Mouse (Mus musculus) CH12.LX (cell line): ENCODE results near the gene Tubb2b. TPM values are rescaled to one million over a fixed set of nuclear protein-coding genes. Genes with fewer than 3 reads are reported as not detected.

Experiments
- DNase-seq: peaks from one replicate; pipeline ENCODE4 v3.0.0-alpha.2; 2013; ENCODE audit errors: extremely low read depth
- H3K27ac ChIP-seq: 2 replicates; pipeline ENCODE4 v1.5.1; 2012; ENCODE audit warnings: low read depth, mild to moderate bottlenecking, control low read depth, moderate library complexity; ENCODE audit not compliant: insufficient read depth
- H3K27me3 ChIP-seq: replicated peaks from 2 replicates; pipeline ENCODE3; 2012; ENCODE audit warnings: inconsistent platforms
- H3K36me3 ChIP-seq, 2 experiments: replicated peaks in 1 of 2; 2 replicates each; pipeline versions ENCODE3 to v1.6.1; 2012; ENCODE audit warnings: inconsistent platforms in 1 of 2, low read length in 1 of 2, mild to moderate bottlenecking in 1 of 2, mixed read lengths in 1 of 2, moderate library complexity in 1 of 2; ENCODE audit not compliant: control insufficient read depth in 1 of 2, insufficient read depth in 1 of 2
- H3K4me1 ChIP-seq, 2 experiments: 2 replicates each; pipeline ENCODE4 v1.6.1; 2012; ENCODE audit warnings: inconsistent platforms in 1 of 2, moderate library complexity in 1 of 2; ENCODE audit not compliant: insufficient read depth in 2 of 2, control insufficient read depth in 1 of 2
- H3K4me2 ChIP-seq: 2 replicates; pipeline ENCODE4 v1.6.1; 2012; ENCODE audit warnings: low read depth, mild to moderate bottlenecking, control low read depth; ENCODE audit not compliant: poor library complexity, insufficient read depth, severe bottlenecking
- H3K4me3 ChIP-seq, 3 experiments: fragments of 150-350 bp in 1 of 3; sonication (generic) in 1 of 3; replicated peaks in 1 of 3; 2 replicates each; pipeline versions ENCODE3 to v1.5.1; 2011 to 2012; ENCODE audit warnings: low read depth in 2 of 3, low read length in 2 of 3, mild to moderate bottlenecking in 2 of 3, moderate library complexity in 2 of 3, control low read depth in 1 of 3, improper control_type of control experiment in 1 of 3, inconsistent platforms in 1 of 3, mixed read lengths in 1 of 3; ENCODE audit not compliant: poor library complexity in 1 of 3
- H3K79me2 ChIP-seq: replicated peaks from 2 replicates; pipeline ENCODE4 v1.6.1; 2012; ENCODE audit warnings: mild to moderate bottlenecking, moderate library complexity; ENCODE audit not compliant: control insufficient read depth, poor library complexity, insufficient read depth, severe bottlenecking; ENCODE audit errors: extremely low read depth
- H3K9ac ChIP-seq: 2 replicates; pipeline ENCODE4 v1.6.1; 2012; ENCODE audit warnings: low read depth, mild to moderate bottlenecking, control low read depth, moderate library complexity; ENCODE audit not compliant: insufficient read depth
- H3K9me3 ChIP-seq: replicated peaks from 2 replicates; pipeline ENCODE3; 2012; ENCODE audit warnings: low read length, inconsistent platforms, mixed read lengths
- BHLHE40 ChIP-seq: IDR thresholded peaks from 2 replicates; pipeline ENCODE4 v1.6.1; 2011; ENCODE audit warnings: mild to moderate bottlenecking, low read depth, low read length, improper control_type of control experiment
- CHD1 ChIP-seq: IDR thresholded peaks from 2 replicates; pipeline ENCODE4 v1.6.1; 2012; ENCODE audit warnings: low read depth, low read length, improper control_type of control experiment, inconsistent platforms
- CHD2 ChIP-seq: IDR thresholded peaks from 2 replicates; pipeline ENCODE4 v1.6.1; 2011; ENCODE audit warnings: low read length, improper control_type of control experiment
- CTCF ChIP-seq, 2 experiments: IDR thresholded peaks in 1 of 2; conservative IDR thresholded peaks in 1 of 2; 2 replicates each; pipeline ENCODE4 v1.5.1; 2011 to 2012; ENCODE audit warnings: low read depth in 2 of 2, low read length in 2 of 2, improper control_type of control experiment in 1 of 2, inconsistent platforms in 1 of 2, mild to moderate bottlenecking in 1 of 2, moderate library complexity in 1 of 2
- E2F4 ChIP-seq: IDR thresholded peaks from 2 replicates; pipeline ENCODE4 v1.6.1; 2011; ENCODE audit warnings: low read depth, low read length, improper control_type of control experiment; ENCODE audit not compliant: insufficient replicate concordance
- ETS1 ChIP-seq: conservative IDR thresholded peaks from 2 replicates; pipeline ENCODE4 v1.6.1; 2012; ENCODE audit warnings: low read depth, mild to moderate bottlenecking, inconsistent platforms, low read length, improper control_type of control experiment, moderate library complexity
- GABPA ChIP-seq: IDR thresholded peaks from 2 replicates; pipeline ENCODE4 v1.6.1; 2012; ENCODE audit warnings: low read depth, low read length, improper control_type of control experiment, inconsistent platforms; ENCODE audit not compliant: insufficient replicate concordance
- HCFC1 ChIP-seq: IDR thresholded peaks from 2 replicates; pipeline ENCODE4 v1.6.1; 2012; ENCODE audit warnings: low read depth, mild to moderate bottlenecking, inconsistent platforms, low read length, improper control_type of control experiment
- IRF4 ChIP-seq: IDR thresholded peaks from 2 replicates; pipeline ENCODE4 v1.6.1; 2014; ENCODE audit warnings: low read depth, mild to moderate bottlenecking, inconsistent platforms, low read length, improper control_type of control experiment
- JUN ChIP-seq: IDR thresholded peaks from 2 replicates; pipeline ENCODE4 v1.6.1; 2011; ENCODE audit warnings: low read depth, mild to moderate bottlenecking, low read length, improper control_type of control experiment, moderate library complexity; ENCODE audit not compliant: insufficient read depth
- JUND ChIP-seq: conservative IDR thresholded peaks from 2 replicates; pipeline ENCODE4 v1.6.1; 2011; ENCODE audit warnings: low read depth, low read length, improper control_type of control experiment
- KAT2A ChIP-seq: IDR thresholded peaks from 2 replicates; pipeline ENCODE4 v1.6.1; 2012; ENCODE audit warnings: low read length, improper control_type of control experiment, inconsistent platforms; ENCODE audit not compliant: insufficient replicate concordance
- MAFK ChIP-seq: IDR thresholded peaks from 2 replicates; pipeline ENCODE4 v1.6.1; 2011; ENCODE audit warnings: low read length, improper control_type of control experiment; ENCODE audit not compliant: insufficient replicate concordance
- MAX ChIP-seq: IDR thresholded peaks from 2 replicates; pipeline ENCODE4 v1.6.1; 2011; ENCODE audit warnings: low read length, improper control_type of control experiment
- MAZ ChIP-seq: IDR thresholded peaks from 2 replicates; pipeline ENCODE4 v1.6.1; 2012; ENCODE audit warnings: low read depth, mild to moderate bottlenecking, inconsistent platforms, low read length, improper control_type of control experiment, moderate library complexity
- MEF2A ChIP-seq: IDR thresholded peaks from 2 replicates; pipeline ENCODE4 v1.6.1; 2014; ENCODE audit warnings: low read depth, mild to moderate bottlenecking, inconsistent platforms, low read length, improper control_type of control experiment, borderline replicate concordance
- MXI1 ChIP-seq: IDR thresholded peaks from 2 replicates; pipeline ENCODE4 v1.6.1; 2011; ENCODE audit warnings: mild to moderate bottlenecking, low read depth, low read length, improper control_type of control experiment
- MYC ChIP-seq: IDR thresholded peaks from 2 replicates; pipeline ENCODE4 v1.6.1; 2011; ENCODE audit warnings: low read depth, mild to moderate bottlenecking, improper control_type of control experiment, low read length
- NELFE ChIP-seq: IDR thresholded peaks from 2 replicates; pipeline ENCODE4 v1.6.1; 2011; ENCODE audit warnings: low read depth, low read length, improper control_type of control experiment
- NRF1 ChIP-seq: IDR thresholded peaks from 2 replicates; pipeline ENCODE4 v1.6.1; 2014; ENCODE audit warnings: low read depth, mild to moderate bottlenecking, inconsistent platforms, low read length, improper control_type of control experiment, moderate library complexity
- PAX5 ChIP-seq: IDR thresholded peaks from 2 replicates; pipeline ENCODE4 v1.6.1; 2012; ENCODE audit warnings: low read length, inconsistent platforms, mixed read lengths
- POLR2A ChIP-seq: IDR thresholded peaks from 2 replicates; pipeline ENCODE4 v1.6.1; 2011; ENCODE audit warnings: low read depth, mild to moderate bottlenecking, improper control_type of control experiment, low read length
- RAD21 ChIP-seq: IDR thresholded peaks from 2 replicates; pipeline ENCODE4 v1.6.1; 2011; ENCODE audit warnings: low read depth, mild to moderate bottlenecking, low read length, improper control_type of control experiment, moderate library complexity
- RCOR1 ChIP-seq: conservative IDR thresholded peaks from 2 replicates; pipeline ENCODE4 v1.6.1; 2012; ENCODE audit warnings: low read depth, mild to moderate bottlenecking, inconsistent platforms, low read length, improper control_type of control experiment
- SIN3A ChIP-seq: IDR thresholded peaks from 2 replicates; pipeline ENCODE4 v1.6.1; 2012; ENCODE audit warnings: low read length, improper control_type of control experiment, inconsistent platforms
- SMC3 ChIP-seq: IDR thresholded peaks from 2 replicates; pipeline ENCODE4 v1.6.1; 2011; ENCODE audit warnings: low read depth, low read length, improper control_type of control experiment
- UBTF ChIP-seq: IDR thresholded peaks from 2 replicates; pipeline ENCODE4 v1.6.1; 2012; ENCODE audit warnings: low read depth, mild to moderate bottlenecking, inconsistent platforms, low read length, improper control_type of control experiment, moderate library complexity
- USF1 ChIP-seq: IDR thresholded peaks from 2 replicates; pipeline ENCODE4 v1.6.1; 2014; ENCODE audit warnings: low read depth, mild to moderate bottlenecking, inconsistent platforms, low read length, improper control_type of control experiment
- USF2 ChIP-seq: conservative IDR thresholded peaks from 2 replicates; pipeline ENCODE4 v1.6.1; 2011; ENCODE audit warnings: low read depth, low read length, improper control_type of control experiment
- ZC3H11A ChIP-seq: IDR thresholded peaks from 2 replicates; pipeline ENCODE4 v1.6.1; 2012; ENCODE audit warnings: low read depth, mild to moderate bottlenecking, inconsistent platforms, low read length, improper control_type of control experiment
- ZKSCAN1 ChIP-seq: IDR thresholded peaks from 2 replicates; pipeline ENCODE4 v1.6.1; 2012; ENCODE audit warnings: low read depth, inconsistent platforms, low read length, improper control_type of control experiment, borderline replicate concordance
- ZMIZ1 ChIP-seq: IDR thresholded peaks from 2 replicates; pipeline ENCODE4 v1.6.1; 2012; ENCODE audit warnings: low read depth, mild to moderate bottlenecking, inconsistent platforms, low read length, improper control_type of control experiment
- ZNF384 ChIP-seq: IDR thresholded peaks from 2 replicates; pipeline ENCODE4 v1.6.1; 2012; ENCODE audit warnings: low read depth, low read length, improper control_type of control experiment, inconsistent platforms
- dilution Hi-C: fragments of 300-500 bp; cut with MboI; formaldehyde crosslinking; loops from 2 replicates; pipeline ENCODE4 v1.14.3; 2020; ENCODE audit warnings: low sequenced_read_pairs; ENCODE audit not compliant: extremely low pct_unique_long_range_greater_than_20kb, extremely low pct_ligation_motif_present
- in situ Hi-C: fragments of 300-500 bp; cut with MboI; formaldehyde crosslinking; loops from 3 replicates; pipeline ENCODE4 v1.14.3; 2019; ENCODE audit warnings: low sequenced_read_pairs, low pct_ligation_motif_present, low pct_unique_long_range_greater_than_20kb, mixed read lengths
- polyA plus RNA-seq: library from polyadenylated mRNA; unstranded; fragments of >175 nt; gene quantifications from 2 replicates; pipeline ENCODE4 v1.2.1, GENCODE M21; 2012; ENCODE audit warnings: low read depth; ENCODE audit not compliant: insufficient read length
- total RNA-seq, 2 experiments: library from RNA; depleted of rRNA; stranded (reverse); fragments of 300-350 nt in 1 of 2; fragments of >200 nt in 1 of 2; gene quantifications; 2 replicates each; pipeline ENCODE4 v1.2.3; 2012 to 2014

The Tubb2b gene
- total and polyA plus RNA-seq, 3 experiments, result 33.6 to 49.8 (median 38.4) TPM

DNA sequence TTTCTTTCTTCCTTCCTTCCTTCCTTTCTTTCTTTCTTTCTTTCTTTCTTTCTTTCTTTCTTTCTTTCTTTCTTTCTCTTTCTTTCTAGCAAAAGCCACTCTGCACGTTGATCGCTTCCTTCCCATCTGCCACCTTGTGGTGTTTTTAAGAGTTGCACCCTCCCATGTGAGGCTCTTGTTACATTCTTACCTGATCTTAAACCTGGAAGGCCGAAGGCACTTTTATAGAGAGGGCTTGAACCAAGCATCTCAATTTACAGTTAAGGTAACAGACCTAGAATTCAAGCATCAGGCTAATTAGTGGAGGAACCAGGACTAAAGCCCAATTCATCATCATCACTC is 24.6 kb upstream of the Tubb2b start (continued):
- no peak for TF ChIP-seq JUN
- TF ChIP-seq USF1, result no peak
- TF ChIP-seq CHD1, result no peak; the same call in 1 of the 2 replicates
- peak; percentile 43; the same call in 1 of the 2 replicates for TF ChIP-seq SIN3A
- no peak for TF ChIP-seq ZMIZ1
- 0 out of 2 replicates have a peak, but pooled peaks have one; percentile 29 for TF ChIP-seq CHD2
- peak; percentile 35; the same call in 1 of the 2 replicates for TF ChIP-seq MAFK
- peak; percentile 20; the same call in 1 of the 2 replicates for TF ChIP-seq HCFC1
- TF ChIP-seq NELFE, result no peak
- no peak; the same call in 1 of the 2 replicates for TF ChIP-seq MXI1
- peak; percentile 89 for TF ChIP-seq SMC3

DNA sequence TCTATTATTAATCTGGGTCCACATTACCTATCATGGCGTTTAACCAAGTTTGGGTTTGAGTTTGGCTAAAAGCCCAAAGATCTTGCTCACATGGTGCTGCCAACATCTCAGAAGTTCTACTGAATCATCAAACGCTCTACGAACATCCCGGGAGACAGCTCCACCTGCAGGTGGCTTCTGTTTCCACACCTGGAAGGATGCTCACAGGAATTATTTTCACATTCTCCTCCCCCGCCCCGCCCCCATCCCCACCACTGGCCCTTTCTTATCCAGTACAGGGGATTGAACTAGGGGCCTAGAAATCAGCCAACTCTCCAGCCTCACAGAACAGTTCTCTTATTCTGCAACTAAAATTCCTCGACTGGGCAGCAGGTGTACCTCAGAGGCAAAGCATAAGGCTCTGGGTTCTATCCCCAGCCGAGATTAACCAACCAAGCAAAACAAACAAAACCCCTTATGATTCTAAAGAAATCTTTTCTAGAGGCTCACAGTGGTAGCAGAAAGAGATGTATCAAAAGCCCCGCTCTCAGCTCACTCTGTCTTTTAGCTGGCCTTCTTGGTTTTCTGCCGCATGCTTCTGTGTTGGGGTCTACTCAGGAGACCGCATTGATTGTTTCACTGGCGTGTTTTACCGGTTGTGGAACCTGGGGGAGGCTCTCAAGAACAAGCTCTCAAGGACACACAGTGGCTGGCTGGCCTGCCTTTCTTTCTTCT is 24.1 kb upstream of the Tubb2b start:
- H3K4me1 ChIP-seq, result peaks cover 4 to 28% of the 10 kb centered on the region in 2 experiments
- in situ Hi-C loops (loop anchor here (10.0 kb wide), 1 partner anchor 200 kb away; no protein-coding TSS in a partner anchor), dilution Hi-C loops (no loop called here)
- H3K79me2 ChIP-seq, result no peaks in the 10 kb centered on the region
- H3K9ac ChIP-seq, result peak overlapping the region; percentile 70
- H3K36me3 ChIP-seq, result no peaks in the 10 kb centered on the region
- peak overlapping the region in 2 of 3 experiments; percentile 34 to 46 for H3K4me3 ChIP-seq
- peaks cover 4% of the 10 kb centered on the region for H3K9me3 ChIP-seq
- H3K27ac ChIP-seq, result no peak overlapping the region
- peak; percentile 91 for DNase-seq
- H3K27me3 ChIP-seq, result no peaks in the 10 kb centered on the region
- H3K4me2 ChIP-seq, result peak overlapping the region; percentile 95
- TF ChIP-seq NELFE, result no peak
- TF ChIP-seq CTCF (conservative IDR thresholded peaks at IDR 0.05 in 1 of 2, IDR thresholded peaks at IDR 0.05 in 1 of 2; ENCODE audit: low read depth in 2 of 2, low read length in 2 of 2), result peak; percentile 47 to 85
- TF ChIP-seq CHD2, result peak; percentile 72
- TF ChIP-seq MYC, result peak; percentile 81
- TF ChIP-seq JUN, result no peak
- TF ChIP-seq KAT2A, result no peak
- 0 out of 2 replicates have a peak, but pooled peaks have one; percentile 69 for TF ChIP-seq SIN3A
- no peak for TF ChIP-seq CHD1
- no peak for TF ChIP-seq BHLHE40
- peak; percentile 41 for TF ChIP-seq HCFC1
- TF ChIP-seq RCOR1, result no peak
- TF ChIP-seq ZNF384, result no peak
- peak; percentile 56; the same call in 1 of the 2 replicates for TF ChIP-seq MAZ
- TF ChIP-seq ZMIZ1, result no peak
- no peak for TF ChIP-seq POLR2A
- TF ChIP-seq USF1, result no peak
- 0 out of 2 replicates have a peak, but pooled peaks have one; percentile 25 for TF ChIP-seq JUND
- TF ChIP-seq IRF4, result no peak
- no peak; the same call in 1 of the 2 replicates for TF ChIP-seq ZC3H11A
- TF ChIP-seq SMC3, result peak; percentile 84
- TF ChIP-seq GABPA, result no peak
- TF ChIP-seq ZKSCAN1, result no peak
- TF ChIP-seq NRF1, result no peak
- TF ChIP-seq MAX, result peak; percentile 35; the same call in 1 of the 2 replicates
- TF ChIP-seq E2F4, result no peak
- TF ChIP-seq MAFK, result no peak; the same call in 1 of the 2 replicates
- TF ChIP-seq PAX5, result no peak
- TF ChIP-seq UBTF, result no peak
- 0 out of 2 replicates have a peak, but pooled peaks have one; percentile 14 for TF ChIP-seq ETS1
- no peak; the same call in 1 of the 2 replicates for TF ChIP-seq MEF2A
- peak; percentile 77 for TF ChIP-seq RAD21
- TF ChIP-seq USF2, result no peak
